Mouse (Mus musculus): Measurements from ENCODE around the gene Gpr165.

The Gpr165 gene

GRCm38 (mm10) chrX:96712907-96713774, at the start of gene Gpr165:
TSS of gene Gpr165 (plus strand) at chrX:96713441.
- DNase-seq (ENCODE audit: low read depth) = peak; percentile 1

GRCm38 (mm10) chrX:96674871-96675270, 38.4 kb upstream of the Gpr165 start:
- no peak for DNase-seq (ENCODE audit: low read depth)
